Mouse (Mus musculus) C2C12 (cell line): Measurements from ENCODE around the gene Grik3.

Source experiments
- CEBPB ChIP-seq: IDR thresholded peaks from one replicate; pipeline ENCODE4 v1.6.1; 2011; ENCODE audit warnings: low read depth, mild to moderate bottlenecking, control low read depth, moderate library complexity
- CTCF ChIP-seq: IDR thresholded peaks from one replicate; pipeline ENCODE4 v1.5.1; 2011; ENCODE audit not compliant: control insufficient read depth, insufficient read depth, insufficient read length
- FOSL1 ChIP-seq: IDR thresholded peaks from one replicate; pipeline ENCODE4 v1.8.0; 2011; ENCODE audit warnings: mild to moderate bottlenecking, low read length; ENCODE audit not compliant: poor library complexity, insufficient read depth, severe bottlenecking
- MAX ChIP-seq: IDR thresholded peaks from one replicate; pipeline ENCODE4 v1.6.1; 2011; ENCODE audit warnings: mild to moderate bottlenecking, control low read depth
- MYOD1 ChIP-seq: IDR thresholded peaks from one replicate; pipeline ENCODE4 v1.6.1; 2011; ENCODE audit warnings: low read depth; ENCODE audit not compliant: control insufficient read depth, insufficient read length
- USF1 ChIP-seq: IDR thresholded peaks from one replicate; pipeline ENCODE4 v1.6.1; 2011; ENCODE audit warnings: low read depth, mild to moderate bottlenecking, control low read depth, moderate library complexity

GRCm38 (mm10) chr4:125556405-125557308 lies 66.2 kb downstream of the Grik3 start:
- TF ChIP-seq CTCF (no peak), FOSL1 (no peak), MAX (no peak), USF1 (no peak), MYOD1 (no peak), CEBPB (no peak)
